Mouse (Mus musculus) liver, adult 2 months (tissue): ENCODE measurements around the gene Manba. TPM values are rescaled to one million over a fixed set of nuclear protein-coding genes. Genes with fewer than 3 reads are reported as not detected.
"Not testable (repeated sequence)": the region's sequence is repeated elsewhere in the genome, so short reads cannot be mapped to it uniquely, and the experiment has no call there.

ENCODE experiments used
- DNase-seq: peaks from one replicate; pipeline ENCODE4 v3.0.0-alpha.2; 2011; ENCODE audit warnings: low read depth, low spot score; ENCODE audit errors: extremely low read depth
- H3K27ac ChIP-seq: fragments of 200-500 bp; replicated peaks from 2 replicates; pipeline ENCODE4 v1.5.1; 2012; ENCODE audit warnings: low read depth, mild to moderate bottlenecking, control low read depth, inconsistent platforms, low read length; ENCODE audit not compliant: insufficient read depth
- H3K27me3 ChIP-seq: fragments of 200-500 bp; 2 replicates; pipeline ENCODE4 v1.6.1; 2012; ENCODE audit warnings: mild to moderate bottlenecking, moderate library complexity, low read length, inconsistent platforms; ENCODE audit not compliant: control insufficient read depth, insufficient read depth
- H3K36me3 ChIP-seq: fragments of 200-500 bp; 2 replicates; pipeline ENCODE4 v1.6.1; 2012; ENCODE audit warnings: low read length, inconsistent platforms; ENCODE audit not compliant: control insufficient read depth, insufficient read depth
- H3K4me1 ChIP-seq: fragments of 200-500 bp; 2 replicates; pipeline ENCODE4 v1.6.1; 2011; ENCODE audit warnings: low read length; ENCODE audit not compliant: control insufficient read depth, insufficient read depth
- H3K4me3 ChIP-seq: fragments of 200-500 bp; 2 replicates; pipeline ENCODE4 v1.5.1; 2011; ENCODE audit warnings: low read depth, mild to moderate bottlenecking, control low read depth, low read length, moderate library complexity; ENCODE audit not compliant: insufficient read depth
- H3K79me2 ChIP-seq: fragments of 200-500 bp; 2 replicates; pipeline ENCODE4 v1.6.1; 2012; ENCODE audit warnings: inconsistent platforms, mild to moderate bottlenecking, low read length, moderate library complexity; ENCODE audit not compliant: control insufficient read depth, insufficient read depth
- H3K9ac ChIP-seq: fragments of 200-500 bp; 2 replicates; pipeline ENCODE4 v1.6.1; 2012; ENCODE audit warnings: low read depth, mild to moderate bottlenecking, control low read depth, inconsistent platforms, low read length
- CTCF ChIP-seq: fragments of 200-500 bp; IDR thresholded peaks from 2 replicates; pipeline ENCODE4 v1.5.1; 2011; ENCODE audit warnings: low read depth, low read length, control low read depth
- POLR2A ChIP-seq: fragments of 200-500 bp; IDR thresholded peaks from 2 replicates; pipeline ENCODE4 v1.6.1; 2011; ENCODE audit warnings: low read length, control low read depth; ENCODE audit not compliant: insufficient read depth; ENCODE audit errors: extremely low read depth
- WGBS: fragments of 180-500 bp; shearing (Covaris S2); methylation state at CpG from one replicate; pipeline ENCODE4 v1.1.7; 2018; 5-methylcytosine and 5-hydroxymethylcytosine counted together
- polyA plus RNA-seq: library from polyadenylated mRNA; depleted of rRNA; stranded (reverse); fragments of >200 nt; gene quantifications from 2 replicates; pipeline ENCODE4 v1.2.3, GENCODE M21; 2012
- total RNA-seq: library from RNA; depleted of rRNA; stranded (reverse); fragments of >200 nt; gene quantifications from 2 replicates; pipeline ENCODE4 v1.2.3, GENCODE M21; 2014

Gene Manba
- total and polyA plus RNA-seq, 2 experiments: 3.8 to 14.7 TPM

GRCm38 (mm10) chr3:135489865-135490520 lies 4.6 kb downstream of the Manba start:
- H3K27ac ChIP-seq: peak overlapping the region; percentile 10
- DNase-seq: peak; percentile 78
- H3K4me1 ChIP-seq: peaks cover 14% of the 10 kb centered on the region
- H3K9ac ChIP-seq: no peak overlapping the region
- no peaks in the 10 kb centered on the region; the same call in 1 of the 2 replicates for H3K36me3 ChIP-seq
- no peak overlapping the region for H3K4me3 ChIP-seq
- TF ChIP-seq CTCF (no peak), POLR2A (no peak)
- WGBS: 34% methylated on average over 5 of the region's 5 CpGs
- H3K79me2 ChIP-seq: peaks cover 15% of the 10 kb centered on the region; the same call in 1 of the 2 replicates
- H3K27me3 ChIP-seq: no peaks in the 10 kb centered on the region

GRCm38 (mm10) chr3:135491102-135491501 lies 5.7 kb downstream of the Manba start:
- WGBS: 61% methylated on average over 6 of the region's 6 CpGs
- H3K36me3 ChIP-seq: no peaks in the 10 kb centered on the region; the same call in 1 of the 2 replicates
- peak overlapping the region; percentile 10; the same call in 1 of the 2 replicates for H3K27ac ChIP-seq
- no peaks in the 10 kb centered on the region for H3K27me3 ChIP-seq
- H3K4me3 ChIP-seq: no peak overlapping the region
- H3K4me1 ChIP-seq: peaks cover 13% of the 10 kb centered on the region
- no peak overlapping the region for H3K9ac ChIP-seq
- TF ChIP-seq CTCF: no peak
- no peak for TF ChIP-seq POLR2A
- H3K79me2 ChIP-seq: peaks cover 15% of the 10 kb centered on the region; the same call in 1 of the 2 replicates
- peak; percentile 42 for DNase-seq

- H3K36me3 ChIP-seq, H3K27me3 ChIP-seq, H3K4me3 ChIP-seq, H3K9ac ChIP-seq, H3K27ac ChIP-seq: not testable (repeated sequence)
- Histone ChIP-seq H3K79me2 (peaks cover 11% of the 10 kb centered on the region; the same call in 1 of the 2 replicates), H3K4me1 (peaks cover 10% of the 10 kb centered on the region)
- DNase-seq: peak; percentile 49
- 68% methylated on average over 7 of the region's 7 CpGs for WGBS
Observed at GRCm38 (mm10) chr3:135493320-135493719, 7.9 kb downstream of the Manba start.

GRCm38 (mm10) chr3:135497956-135498355 lies 12.5 kb downstream of the Manba start:
- not testable (repeated sequence) for H3K27ac ChIP-seq, H3K9ac ChIP-seq, H3K4me3 ChIP-seq, DNase-seq, H3K27me3 ChIP-seq, H3K36me3 ChIP-seq
- Histone ChIP-seq H3K4me1 (peaks cover 19% of the 10 kb centered on the region; the same call in 1 of the 2 replicates), H3K79me2 (peaks cover 15% of the 10 kb centered on the region; the same call in 1 of the 2 replicates)
- 82% methylated on average over 4 of the region's 4 CpGs for WGBS

GRCm38 (mm10) chr3:135498891-135499290 lies 13.5 kb downstream of the Manba start:
- no peaks in the 10 kb centered on the region for H3K36me3 ChIP-seq
- H3K4me1 ChIP-seq: peaks cover 19% of the 10 kb centered on the region; the same call in 1 of the 2 replicates
- H3K27ac ChIP-seq: peak overlapping the region; percentile 8
- peak; percentile 66 for DNase-seq
- no peak overlapping the region for H3K9ac ChIP-seq
- TF ChIP-seq POLR2A (no peak), CTCF (no peak)
- 15% methylated on average over 5 of the region's 5 CpGs for WGBS
- H3K79me2 ChIP-seq: peaks cover 15% of the 10 kb centered on the region; the same call in 1 of the 2 replicates
- no peaks in the 10 kb centered on the region for H3K27me3 ChIP-seq
- H3K4me3 ChIP-seq: no peak overlapping the region

- Histone ChIP-seq H3K9ac (no peak overlapping the region), H3K79me2 (peaks cover 15% of the 10 kb centered on the region; the same call in 1 of the 2 replicates), H3K27ac (no peak overlapping the region), H3K4me3 (no peak overlapping the region), H3K27me3 (no peaks in the 10 kb centered on the region), H3K36me3 (no peaks in the 10 kb centered on the region), H3K4me1 (peaks cover 32% of the 10 kb centered on the region; the same call in 1 of the 2 replicates)
- no peak for DNase-seq
- 88% methylated on average over 5 of the region's 5 CpGs for WGBS
- TF ChIP-seq POLR2A (no peak), CTCF (no peak)
Observed at GRCm38 (mm10) chr3:135503160-135503559, 17.7 kb downstream of the Manba start.
